Mouse (Mus musculus) frontal cortex, postnatal 14 days (tissue): Measurements from ENCODE around the gene Rex1bd.

ENCODE experiments used
- DNase-seq, 2 experiments: peaks; one replicate each; pipeline ENCODE4 v3.0.0; 2022; ENCODE audit warnings: low spot score in 2 of 2

Gene Rex1bd

DNA sequence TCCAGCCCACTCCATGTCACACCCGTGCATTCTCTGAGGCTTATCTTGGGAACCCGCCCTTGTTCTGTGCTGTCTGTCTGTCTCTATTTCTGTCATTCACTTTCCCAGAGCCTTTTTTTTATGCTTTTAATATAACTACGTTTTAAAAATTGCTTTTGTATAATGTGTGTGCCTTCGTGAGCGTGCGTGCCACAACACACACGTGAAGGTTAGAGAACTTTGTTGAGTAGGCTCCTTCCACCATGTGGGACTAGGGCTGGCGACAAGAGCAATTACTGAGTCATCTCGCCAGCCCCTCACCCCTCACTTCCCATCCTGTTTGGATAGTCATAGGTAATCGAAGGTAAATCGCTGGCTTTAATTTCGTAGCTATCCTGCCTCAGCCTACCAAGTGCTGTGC lies 4.0 kb downstream of the Rex1bd start:
- no peak for DNase-seq

- DNase-seq: no peak
Measured at GRCm38 (mm10) chr8:70501820-70502529, 4.6 kb downstream of the Rex1bd start.

DNA sequence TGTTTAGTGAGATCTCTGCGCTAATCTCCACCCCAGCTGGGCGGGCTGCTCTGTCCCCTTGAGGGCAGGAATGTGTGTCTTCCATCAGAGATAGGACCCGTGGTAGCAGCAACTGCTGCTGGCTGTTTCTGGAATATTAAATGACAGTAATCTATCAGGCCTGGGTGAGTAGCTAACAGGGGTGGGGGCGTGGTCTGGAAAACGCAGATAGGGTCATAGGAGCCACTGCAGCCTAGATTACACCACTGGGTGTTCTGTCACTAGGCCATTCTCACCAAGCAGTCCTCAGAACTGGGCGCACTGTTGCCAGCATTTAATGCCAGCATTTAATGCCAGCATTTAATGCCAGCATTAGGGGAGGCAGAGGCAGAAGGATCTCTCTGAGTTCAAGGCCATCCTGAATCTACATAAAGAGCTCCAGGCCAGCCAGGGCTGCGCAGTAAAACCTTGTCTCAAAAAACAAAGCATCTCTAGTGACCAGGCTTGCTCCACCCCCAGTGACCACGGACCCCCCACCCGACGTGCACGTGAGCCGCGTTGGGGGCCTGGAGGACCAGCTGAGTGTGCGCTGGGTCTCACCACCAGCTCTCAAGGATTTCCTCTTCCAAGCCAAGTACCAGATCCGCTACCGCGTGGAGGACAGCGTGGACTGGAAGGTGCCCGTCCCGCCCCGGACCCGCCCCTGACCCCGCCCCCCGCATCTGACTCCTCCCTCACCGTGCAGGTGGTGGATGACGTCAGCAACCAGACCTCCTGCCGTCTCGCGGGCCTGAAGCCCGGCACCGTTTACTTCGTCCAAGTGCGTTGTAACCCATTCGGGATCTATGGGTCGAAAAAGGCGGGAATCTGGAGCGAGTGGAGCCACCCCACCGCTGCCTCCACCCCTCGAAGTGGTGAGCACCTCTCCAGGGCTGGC lies 5.9 kb downstream of the Rex1bd start:
- DNase-seq: no peak

GRCm38 (mm10) chr8:70495771-70496062 lies 10.8 kb downstream of the Rex1bd start:
- DNase-seq: no peak

DNA sequence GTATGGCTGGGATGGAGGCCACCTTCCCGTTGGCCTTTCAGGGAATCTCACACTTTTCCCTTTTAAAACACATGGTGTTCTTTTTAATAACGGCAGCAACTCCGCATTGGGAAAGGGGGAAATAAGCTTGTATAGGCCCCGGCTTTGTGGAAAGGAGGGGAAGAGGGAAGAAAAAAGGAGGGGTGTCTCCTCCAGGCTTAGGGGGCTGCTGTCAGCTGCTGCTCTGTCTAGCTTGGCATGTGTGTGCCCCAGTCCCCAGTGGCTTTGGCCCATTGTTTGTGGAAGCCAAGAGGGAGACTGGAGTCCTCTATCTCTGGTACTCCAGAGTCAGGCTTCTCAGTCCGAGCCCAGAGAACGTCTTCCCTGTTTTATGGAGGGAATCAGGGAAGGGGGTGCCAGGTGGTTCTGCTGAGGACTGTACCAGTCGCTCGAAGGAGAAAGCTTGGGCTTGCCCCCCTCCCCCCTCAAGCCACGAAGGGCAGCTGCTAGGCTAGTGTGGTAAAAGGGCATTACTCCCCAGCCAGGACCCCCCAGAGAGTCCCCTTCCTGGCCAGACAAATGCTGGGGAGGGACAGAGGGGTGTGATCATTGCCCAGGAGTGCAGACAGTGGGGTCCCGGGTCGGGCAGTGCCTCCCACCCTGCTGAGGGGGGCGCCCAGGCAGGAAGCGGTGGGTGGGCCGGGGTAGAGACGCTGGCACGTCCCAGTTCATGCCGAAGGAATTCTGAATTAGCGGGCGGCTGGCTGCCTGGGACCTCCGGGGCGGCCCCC lies 11.4 kb downstream of the Rex1bd start:
- no peak for DNase-seq

DNA sequence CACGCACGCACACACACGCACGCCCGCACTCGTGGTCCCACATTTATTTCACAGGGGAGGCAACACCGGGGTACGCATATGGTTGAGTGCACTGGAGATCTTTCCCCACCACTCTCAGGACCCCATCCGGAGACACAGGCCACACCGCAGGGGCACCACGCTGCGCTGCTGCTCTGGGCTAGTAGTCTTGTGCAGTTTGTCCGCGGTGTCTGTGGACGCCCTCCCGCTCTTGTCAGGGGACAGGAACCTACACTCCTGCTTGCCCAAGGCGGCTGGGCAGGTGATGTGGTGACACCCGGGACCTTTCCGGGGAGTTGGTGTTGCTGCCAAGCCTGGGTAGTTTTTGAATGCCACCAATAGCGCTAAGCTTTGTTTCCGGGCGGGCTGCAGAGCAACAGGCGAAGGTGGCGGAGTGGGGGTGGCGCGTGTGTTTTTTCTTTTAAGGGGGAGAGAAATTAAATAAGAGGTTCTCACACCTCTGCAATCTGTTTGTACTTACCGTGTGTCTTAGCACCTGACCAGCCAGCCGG lies 12.1 kb downstream of the Rex1bd start:
- no peak for DNase-seq

GRCm38 (mm10) chr8:70493692-70494415 lies 12.7 kb downstream of the Rex1bd start:
- no peak for DNase-seq

- no peak for DNase-seq
Measured at GRCm38 (mm10) chr8:70492664-70493640, 13.6 kb downstream of the Rex1bd start, which contains the start of gene Crlf1. Crlf1 (plus strand) TSS chr8:70493158.

DNA sequence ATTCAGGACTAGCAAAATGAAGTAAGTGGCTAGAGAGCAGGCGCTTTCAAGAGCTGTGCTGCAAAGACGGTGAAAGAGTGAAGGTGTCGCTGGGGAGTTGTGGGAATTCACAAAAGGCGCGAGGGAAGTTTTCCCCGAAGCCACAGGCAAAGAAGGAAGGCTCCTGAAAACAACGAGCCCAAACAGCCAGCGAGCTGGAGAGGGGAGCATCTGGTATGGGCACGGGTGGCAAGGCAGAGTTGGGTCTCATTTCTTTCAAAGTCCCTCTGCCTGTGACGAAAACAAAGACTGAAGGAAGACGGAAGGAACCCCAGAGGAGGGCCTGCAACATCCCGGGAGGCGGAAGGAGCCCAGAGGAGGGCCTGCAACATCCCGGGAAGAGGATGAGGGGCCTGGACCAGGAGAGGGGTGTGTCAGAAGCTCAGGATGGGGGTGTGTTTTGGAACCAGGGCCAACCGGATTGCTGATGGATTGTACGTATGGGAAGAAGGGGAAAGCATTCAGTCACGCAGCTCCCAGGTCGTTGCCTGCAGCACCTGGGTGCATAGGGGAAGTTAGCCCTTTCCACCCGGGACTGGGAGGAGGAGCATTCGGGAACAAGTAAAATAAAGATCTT lies 15.6 kb downstream of the Rex1bd start:
- no peak for DNase-seq

DNA sequence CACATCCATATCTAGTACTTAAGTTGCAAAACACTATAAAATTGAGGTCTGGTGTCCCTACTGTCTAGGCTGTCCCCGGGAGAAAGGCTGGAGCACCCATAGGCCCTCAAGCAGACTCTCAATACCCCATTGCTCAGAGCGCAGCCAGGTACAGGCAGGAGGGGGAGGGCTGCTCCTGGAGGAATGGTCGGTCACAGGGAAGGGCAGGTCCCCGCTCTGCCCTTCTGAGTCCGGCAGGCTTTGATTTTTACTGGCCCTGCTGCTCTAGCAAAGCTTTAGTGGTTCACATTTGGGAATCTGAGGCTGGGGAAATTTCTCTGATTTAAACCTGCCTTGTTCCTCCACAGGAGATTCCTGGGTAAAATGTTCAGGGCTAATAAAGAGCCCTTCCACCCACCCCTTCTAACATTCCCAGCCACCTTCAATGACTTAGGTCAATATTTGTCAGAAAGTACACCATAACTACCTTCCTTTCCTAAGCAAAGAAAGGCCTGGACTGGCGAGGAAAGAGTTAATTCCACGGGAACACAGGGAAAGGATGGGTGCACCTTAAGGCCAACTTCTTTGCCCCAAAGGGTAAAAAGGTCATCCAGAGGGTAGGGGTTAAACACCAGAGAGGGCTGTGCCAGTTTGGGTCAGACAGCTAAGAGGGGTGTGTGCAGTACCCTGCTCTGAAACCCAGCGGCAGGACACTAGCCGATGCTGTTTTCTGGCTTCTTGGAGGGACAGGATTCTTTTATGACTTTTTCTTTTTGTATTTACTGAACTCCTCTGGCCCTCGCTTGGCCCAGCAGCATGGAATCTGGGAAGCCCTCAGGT lies 16.3 kb downstream of the Rex1bd start:
- no peak for DNase-seq

GRCm38 (mm10) chr8:70489576-70489975 lies 17.0 kb downstream of the Rex1bd start:
- no peak for DNase-seq

GRCm38 (mm10) chr8:70488931-70489470 lies 17.6 kb downstream of the Rex1bd start:
- DNase-seq: no peak

GRCm38 (mm10) chr8:70487993-70488796 lies 18.4 kb downstream of the Rex1bd start:
- no peak for DNase-seq

DNA sequence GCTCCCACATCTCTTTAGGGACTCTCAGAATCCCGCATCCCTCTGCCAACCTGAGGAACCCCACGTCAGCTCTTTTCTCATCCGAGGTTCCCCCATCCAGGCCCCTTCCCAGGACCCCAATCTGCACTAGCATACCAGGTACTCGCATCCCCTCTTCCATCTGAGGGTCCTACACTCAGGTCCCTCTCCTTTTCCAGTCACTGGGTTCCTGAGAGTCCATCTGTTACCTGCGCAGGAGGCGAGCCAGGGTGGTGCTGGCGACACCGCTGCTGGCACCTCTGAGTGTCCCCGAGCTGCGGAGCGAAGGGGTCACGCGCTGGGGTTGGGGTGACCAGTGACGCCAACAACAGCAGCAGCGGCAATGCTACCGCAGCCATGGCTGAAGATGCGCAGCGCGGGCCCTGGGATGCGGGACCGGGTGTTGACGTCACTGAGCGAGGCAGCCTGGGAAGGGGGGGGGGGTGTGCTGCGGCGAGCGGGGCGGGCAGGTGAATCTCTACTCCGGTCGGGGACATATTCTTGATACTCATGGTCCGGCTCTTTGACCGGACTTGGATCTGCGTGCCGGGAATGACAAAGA lies 19.5 kb downstream of the Rex1bd start, which contains the start of gene Tmem59l:
TSS of gene Tmem59l (minus strand) at position 418 of the 580 bp plus-strand sequence.
- DNase-seq: no peak

DNA sequence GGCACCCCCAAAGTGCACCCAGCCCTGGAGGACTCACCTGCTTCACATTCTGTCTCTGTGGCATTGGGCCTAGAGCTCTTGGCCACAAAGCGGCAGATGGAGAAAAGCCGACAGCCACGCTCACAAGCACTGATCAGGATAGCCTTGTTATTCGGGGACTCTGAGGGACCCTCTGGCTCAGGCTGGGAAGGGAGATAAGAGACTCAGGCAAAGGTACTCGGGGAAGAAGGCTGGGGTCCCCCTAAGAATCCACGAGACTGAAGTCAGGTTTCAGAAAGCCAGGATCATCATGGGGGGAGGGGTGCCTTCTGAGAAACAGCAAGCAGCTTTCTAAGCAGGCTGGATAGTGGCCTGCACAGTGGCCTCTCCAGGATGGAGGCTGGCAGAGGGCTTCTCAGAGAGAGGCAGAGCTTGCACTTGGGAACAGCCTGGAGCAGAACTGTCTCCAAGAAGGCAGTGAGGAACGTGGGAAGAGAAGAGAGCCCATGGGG lies 20.3 kb downstream of the Rex1bd start:
- no peak for DNase-seq

DNA sequence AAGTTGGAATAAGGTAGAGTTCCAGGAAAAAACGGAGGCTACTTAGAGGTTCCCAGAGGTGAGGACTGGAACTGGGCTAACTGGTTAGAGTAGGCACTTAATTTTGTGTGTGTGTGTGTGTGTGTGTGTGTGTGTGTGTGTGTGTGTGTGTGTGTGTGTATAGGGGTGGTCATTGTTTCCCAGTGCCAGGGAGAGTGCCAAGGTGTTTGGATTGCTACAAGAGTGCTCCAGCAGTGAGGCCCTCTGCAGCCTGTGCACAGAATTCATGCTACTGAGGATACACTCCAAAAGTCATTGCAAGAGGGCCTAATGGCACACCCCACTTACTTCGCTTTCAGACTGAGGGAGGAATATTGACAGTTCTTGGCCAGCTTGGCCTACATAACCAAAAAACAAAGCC lies 23.6 kb downstream of the Rex1bd start:
- no peak for DNase-seq

DNA sequence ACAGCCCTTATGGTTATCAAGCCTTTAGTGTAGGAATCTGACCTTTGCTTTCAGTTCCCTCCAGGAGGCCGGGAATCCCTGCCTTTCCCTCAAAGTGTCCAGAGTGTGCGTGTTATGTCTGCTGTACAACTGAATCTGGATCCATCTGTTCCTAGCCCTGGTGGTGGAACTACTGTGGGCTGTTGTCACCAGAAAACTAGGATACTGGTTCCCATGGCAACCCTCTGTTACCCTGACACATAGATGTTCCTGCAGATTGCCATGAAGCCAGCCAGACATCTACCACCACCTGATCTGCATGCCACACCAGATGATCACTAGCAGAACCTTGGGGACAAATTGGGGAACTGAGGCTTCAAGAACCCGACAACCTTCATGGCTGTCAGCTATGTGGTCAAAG lies 24.6 kb downstream of the Rex1bd start:
- no peak for DNase-seq
